23 mouse cellular contexts compared by ENCODE assay signal in genomic region chr6:103859787-103860186, GRCm38 (mm10).
A peak's percentile ranks its signal among the peaks of the same experiment; 100 is the strongest.
DNase-seq lines count a peak whose midpoint lies in the region; ATAC-seq and TF ChIP-seq lines count a peak whose summit lies in the region.
"Had no signal": no experiment of that assay in that cellular context is flagged by ENCODE, and none has a peak within 500 bp of the region (broad histone marks: within the 10 kb centered on the region; RNA-seq: fewer than 3 reads in every experiment).

No protein-coding gene starts in this region.

- H3K4me3 ChIP-seq in kidney, embryonic 14.5 days (ENCODE audit: low read length), result no peak overlapping the region
- H3K4me3 ChIP-seq in kidney, adult 2 months (ENCODE audit: insufficient read depth, low read depth, low read length), result no peak overlapping the region
- no peak overlapping the region for H3K4me3 ChIP-seq in kidney, postnatal 0 days (replicated peaks; ENCODE audit: low read depth, low read length)
- no peak overlapping the region for H3K4me3 ChIP-seq in lung, embryonic 16.5 days (ENCODE audit: low read length)
- H3K4me3 ChIP-seq: embryonic facial prominence, embryonic 12.5 days; embryonic facial prominence, embryonic 15.5 days; erythroblast, embryonic 14.5 days; forebrain, embryonic 10.5 days; forebrain, embryonic 12.5 days had no signal

- no peaks in the 10 kb centered on the region for H3K4me1 ChIP-seq in kidney, embryonic 14.5 days (ENCODE audit: control insufficient read depth, insufficient read depth, low read length)
- no peaks in the 10 kb centered on the region for H3K4me1 ChIP-seq in kidney, adult 2 months (ENCODE audit: control insufficient read depth, insufficient read depth, low read length)
- H3K4me1 ChIP-seq in kidney, postnatal 0 days (replicated peaks; ENCODE audit: insufficient read depth, low read length), result no peaks in the 10 kb centered on the region
- no peaks in the 10 kb centered on the region for H3K4me1 ChIP-seq in lung, embryonic 16.5 days (replicated peaks; ENCODE audit: control insufficient read depth, insufficient read depth, low read length)
- H3K4me1 ChIP-seq: embryonic facial prominence, embryonic 12.5 days; embryonic facial prominence, embryonic 15.5 days; forebrain, embryonic 10.5 days; forebrain, embryonic 12.5 days had no signal

- no peak overlapping the region for H3K27ac ChIP-seq in kidney, embryonic 14.5 days (ENCODE audit: low read depth, low read length)
- no peak overlapping the region for H3K27ac ChIP-seq in kidney, adult 2 months (ENCODE audit: insufficient read depth, low read depth, low read length)
- no peak overlapping the region for H3K27ac ChIP-seq in kidney, postnatal 0 days
- H3K27ac ChIP-seq in lung, embryonic 16.5 days (ENCODE audit: low read length), result no peak overlapping the region
- H3K27ac ChIP-seq: embryonic facial prominence, embryonic 12.5 days; embryonic facial prominence, embryonic 15.5 days; forebrain, embryonic 10.5 days; forebrain, embryonic 12.5 days had no signal

- no peak for TF ChIP-seq CTCF in kidney, adult 2 months (conservative IDR thresholded peaks at IDR 0.05; ENCODE audit: insufficient read depth, insufficient read length, low read depth, low read length)
- TF ChIP-seq CTCF in kidney, postnatal 0 days (IDR thresholded peaks at IDR 0.05; ENCODE audit: low read depth), result no peak

- H3K9ac ChIP-seq in kidney, embryonic 14.5 days (ENCODE audit: low read depth, low read length), result no peak overlapping the region
- no peak overlapping the region for H3K9ac ChIP-seq in kidney, postnatal 0 days (ENCODE audit: low read depth, low read length)
- H3K9ac ChIP-seq in lung, embryonic 16.5 days (ENCODE audit: low read length), result no peak overlapping the region
- H3K9ac ChIP-seq: embryonic facial prominence, embryonic 12.5 days; embryonic facial prominence, embryonic 15.5 days; forebrain, embryonic 12.5 days had no signal

- H3K9me3 ChIP-seq in kidney, embryonic 14.5 days (ENCODE audit: control insufficient read depth, low read length), result no peaks in the 10 kb centered on the region
- no peaks in the 10 kb centered on the region for H3K9me3 ChIP-seq in kidney, postnatal 0 days (replicated peaks; ENCODE audit: low read length)
- H3K9me3 ChIP-seq in lung, embryonic 16.5 days (ENCODE audit: control insufficient read depth, low read length), result no peaks in the 10 kb centered on the region
- H3K9me3 ChIP-seq: embryonic facial prominence, embryonic 12.5 days; embryonic facial prominence, embryonic 15.5 days; forebrain, embryonic 10.5 days; forebrain, embryonic 12.5 days had no signal

- no peak for DNase-seq in kidney, adult 2 months
- DNase-seq in kidney, postnatal 0 days (ENCODE audit: low spot score), result peak; percentile 62
- no peak for DNase-seq in kidney, postnatal 4 days
- DNase-seq in lung, adult 18-20 months, result no peak
- DNase-seq: adrenal gland, adult 2 months; adrenal gland, postnatal 10 days; adrenal gland, postnatal 25 days; cerebellum, adult 11 months; cerebellum, adult 18-20 months; cerebellum, adult 8-10 months; cerebellum, adult 9-11 months; cerebellum, postnatal 14 days; cerebellum, postnatal 36 days; embryo, embryonic 11 days had no signal

- no peaks in the 10 kb centered on the region for H3K27me3 ChIP-seq in kidney, embryonic 14.5 days (ENCODE audit: control insufficient read depth, insufficient read depth, low read length)
- no peaks in the 10 kb centered on the region for H3K27me3 ChIP-seq in kidney, adult 2 months (replicated peaks; ENCODE audit: control insufficient read depth, insufficient read depth, low read length)
- no peaks in the 10 kb centered on the region for H3K27me3 ChIP-seq in kidney, postnatal 0 days (ENCODE audit: insufficient read depth, low read length)
- H3K27me3 ChIP-seq in lung, embryonic 16.5 days (ENCODE audit: control insufficient read depth, insufficient read depth, low read depth, low read length), result no peaks in the 10 kb centered on the region
- H3K27me3 ChIP-seq: embryonic facial prominence, embryonic 12.5 days; embryonic facial prominence, embryonic 15.5 days; forebrain, embryonic 12.5 days had no signal

- no peak overlapping the region for H3K4me2 ChIP-seq in kidney, embryonic 14.5 days (replicated peaks; ENCODE audit: low read depth, low read length)
- no peak overlapping the region for H3K4me2 ChIP-seq in kidney, postnatal 0 days (ENCODE audit: low read length)
- H3K4me2 ChIP-seq in lung, embryonic 16.5 days (ENCODE audit: low read depth, low read length), result no peak overlapping the region
- H3K4me2 ChIP-seq: embryonic facial prominence, embryonic 12.5 days; embryonic facial prominence, embryonic 15.5 days; forebrain, embryonic 12.5 days had no signal

- 0 out of 2 replicates have a peak, but pooled peaks have one; percentile 55 for ATAC-seq in kidney, embryonic 14.5 days (ENCODE audit: low FRiP score, low TSS enrichment)
- no peak for ATAC-seq in kidney, postnatal 0 days (replicated peaks; ENCODE audit: low FRiP score, low read depth)
- 0 out of 2 replicates have a peak, but pooled peaks have one; percentile 45 for ATAC-seq in lung, embryonic 16.5 days (ENCODE audit: low read depth)
- ATAC-seq: forebrain, embryonic 14.5 days; forebrain, embryonic 16.5 days had no signal

- H3K36me3 ChIP-seq in kidney, embryonic 14.5 days (ENCODE audit: control insufficient read depth, insufficient read depth, low read length), result no peaks in the 10 kb centered on the region
- H3K36me3 ChIP-seq in kidney, adult 2 months (ENCODE audit: control insufficient read depth, insufficient read depth, low read length), result no peaks in the 10 kb centered on the region
- H3K36me3 ChIP-seq in kidney, postnatal 0 days (ENCODE audit: insufficient read depth, low read length), result no peaks in the 10 kb centered on the region
- H3K36me3 ChIP-seq in lung, embryonic 16.5 days (ENCODE audit: control insufficient read depth, insufficient read depth, low read length), result no peaks in the 10 kb centered on the region
- H3K36me3 ChIP-seq: embryonic facial prominence, embryonic 12.5 days; embryonic facial prominence, embryonic 15.5 days; forebrain, embryonic 10.5 days; forebrain, embryonic 12.5 days had no signal

- TF ChIP-seq POLR2A in kidney, adult 2 months (IDR thresholded peaks at IDR 0.05; ENCODE audit: low read depth, low read length), result no peak
